Mouse (Mus musculus) forebrain, embryonic 10.5 days (tissue): ENCODE measurements around the gene Fam57a. TPM values are rescaled to one million over a fixed set of nuclear protein-coding genes. Genes with fewer than 3 reads are reported as not detected.
"Not testable (repeated sequence)": the region's sequence is repeated elsewhere in the genome, so short reads cannot be mapped to it uniquely, and the experiment has no call there.

Experiments
- DNase-seq: peaks from one replicate; pipeline ENCODE4 v3.0.0-alpha.2; 2017; ENCODE audit warnings: low spot score; ENCODE audit errors: extremely low spot score
- H3K27ac ChIP-seq: fragments of 300-500 bp; sonication (generic); 2 replicates; pipeline ENCODE4 v1.5.1; 2016; ENCODE audit warnings: mild to moderate bottlenecking
- H3K27me3 ChIP-seq: fragments of 300-500 bp; sonication (generic); 2 replicates; pipeline ENCODE4 v1.6.1; 2016; ENCODE audit warnings: mild to moderate bottlenecking; ENCODE audit not compliant: poor library complexity, severe bottlenecking
- H3K36me3 ChIP-seq: fragments of 300-500 bp; sonication (generic); replicated peaks from 2 replicates; pipeline ENCODE4 v1.6.1; 2016; ENCODE audit warnings: mild to moderate bottlenecking, moderate library complexity
- H3K4me1 ChIP-seq: fragments of 300-500 bp; sonication (generic); 2 replicates; pipeline ENCODE4 v1.6.1; 2016
- H3K4me3 ChIP-seq: fragments of 300-500 bp; sonication (generic); 2 replicates; pipeline ENCODE4 v1.5.1; 2016; ENCODE audit warnings: mild to moderate bottlenecking, moderate library complexity
- H3K9me3 ChIP-seq: fragments of 300-500 bp; sonication (generic); 2 replicates; pipeline ENCODE4 v1.6.1; 2016; ENCODE audit warnings: mild to moderate bottlenecking, moderate library complexity
- WGBS: fragments of 180-500 bp; shearing (Covaris S2); methylation state at CpG from one replicate; pipeline ENCODE4 v1.1.7; 2016; 5-methylcytosine and 5-hydroxymethylcytosine counted together
- polyA plus RNA-seq: library from polyadenylated mRNA; unstranded; fragments of >200 nt; fragmentation: Nextera tagmentation; extraction: Ambion mirVana; gene quantifications from 2 replicates; pipeline ENCODE4 v1.2.1, GENCODE M21; 2016

The Fam57a gene
- polyA plus RNA-seq, 1 experiment from 2014 or later: 30.9 TPM

- Histone ChIP-seq H3K36me3 (no peaks in the 10 kb centered on the region), H3K9me3 (no peaks in the 10 kb centered on the region), H3K27ac (no peak overlapping the region), H3K4me1 (peaks cover 21% of the 10 kb centered on the region), H3K27me3 (peaks cover 15% of the 10 kb centered on the region), H3K4me3 (no peak overlapping the region)
- WGBS: 58% methylated on average over 8 of the region's 8 CpGs
- DNase-seq: no peak
These were observed 17.6 kb downstream of the Fam57a start for GRCm38 (mm10) chr11:76196977-76197469.

GRCm38 (mm10) chr11:76201761-76202674 lies 22.5 kb downstream of the Fam57a start:
- H3K27me3 ChIP-seq: peaks cover 22% of the 10 kb centered on the region
- H3K27ac ChIP-seq: peak overlapping the region; percentile 93
- peak; percentile 79 for DNase-seq
- peaks cover 22% of the 10 kb centered on the region for H3K36me3 ChIP-seq
- no peaks in the 10 kb centered on the region for H3K9me3 ChIP-seq
- WGBS: under 1% methylated on average over 85 of the region's 90 CpGs
- H3K4me1 ChIP-seq: peaks cover 29% of the 10 kb centered on the region
- peak overlapping the region; percentile 93 for H3K4me3 ChIP-seq

- WGBS: 88% methylated on average over 5 of the region's 5 CpGs
- Histone ChIP-seq H3K9me3 (no peaks in the 10 kb centered on the region), H3K4me1 (peaks cover 18% of the 10 kb centered on the region), H3K4me3 (no peak overlapping the region), H3K27me3 (peaks cover 7% of the 10 kb centered on the region; the same call in 1 of the 2 replicates), H3K27ac (no peak overlapping the region), H3K36me3 (peaks cover 70% of the 10 kb centered on the region)
- DNase-seq: no peak
These were observed 27.3 kb downstream of the Fam57a start for GRCm38 (mm10) chr11:76206793-76207192.

- Histone ChIP-seq H3K4me3 (no peak overlapping the region), H3K4me1 (peaks cover 8% of the 10 kb centered on the region), H3K36me3 (peaks cover 100% of the 10 kb centered on the region), H3K27ac (no peak overlapping the region), H3K27me3 (no peaks in the 10 kb centered on the region), H3K9me3 (no peaks in the 10 kb centered on the region)
- WGBS: 95% methylated on average over 13 of the region's 13 CpGs
- no peak for DNase-seq
These were observed 30.9 kb downstream of the Fam57a start for GRCm38 (mm10) chr11:76210228-76210985.

- H3K36me3 ChIP-seq: peaks cover 95% of the 10 kb centered on the region
- WGBS: 96% methylated on average over 5 of the region's 6 CpGs
These were observed 32.1 kb downstream of the Fam57a start for GRCm38 (mm10) chr11:76211595-76211994.

GRCm38 (mm10) chr11:76213841-76214240 lies 34.4 kb downstream of the Fam57a start:
- Histone ChIP-seq H3K36me3 (peaks cover 74% of the 10 kb centered on the region), H3K27me3 (no peaks in the 10 kb centered on the region), H3K4me1 (peaks cover 32% of the 10 kb centered on the region), H3K4me3 (no peak overlapping the region), H3K27ac (no peak overlapping the region), H3K9me3 (no peaks in the 10 kb centered on the region)
- no peak for DNase-seq
- 48% methylated on average over 5 of the region's 5 CpGs for WGBS

More at GRCm38 (mm10) chr11:76211595-76211994, 32.1 kb downstream of the Fam57a start:
- H3K27me3 ChIP-seq, H3K27ac ChIP-seq, DNase-seq, H3K4me3 ChIP-seq, H3K9me3 ChIP-seq: not testable (repeated sequence)
- H3K4me1 ChIP-seq: peaks cover 19% of the 10 kb centered on the region

- WGBS: 96% methylated on average over 2 of the region's 2 CpGs
- Histone ChIP-seq H3K4me3 (no peak overlapping the region), H3K27me3 (no peaks in the 10 kb centered on the region), H3K36me3 (peaks cover 73% of the 10 kb centered on the region), H3K27ac (no peak overlapping the region), H3K4me1 (peaks cover 32% of the 10 kb centered on the region), H3K9me3 (no peaks in the 10 kb centered on the region)
- DNase-seq: no peak
These were observed 35.5 kb downstream of the Fam57a start for GRCm38 (mm10) chr11:76215011-76215410.

GRCm38 (mm10) chr11:76216049-76216540 lies 36.6 kb downstream of the Fam57a start:
- H3K36me3 ChIP-seq: peaks cover 71% of the 10 kb centered on the region
- peaks cover 32% of the 10 kb centered on the region for H3K4me1 ChIP-seq
- peak overlapping the region; percentile 99 for H3K27ac ChIP-seq
- WGBS: 96% methylated on average over 5 of the region's 5 CpGs
- no peak for DNase-seq
- H3K27me3 ChIP-seq: no peaks in the 10 kb centered on the region
- no peaks in the 10 kb centered on the region for H3K9me3 ChIP-seq
- peak overlapping the region; percentile 91 for H3K4me3 ChIP-seq

GRCm38 (mm10) chr11:76216681-76217389 lies 37.4 kb downstream of the Fam57a start:
- peak overlapping the region; percentile 99 for H3K27ac ChIP-seq
- H3K27me3 ChIP-seq: no peaks in the 10 kb centered on the region
- peaks cover 32% of the 10 kb centered on the region for H3K4me1 ChIP-seq
- H3K9me3 ChIP-seq: no peaks in the 10 kb centered on the region
- 6% methylated on average over 33 of the region's 33 CpGs for WGBS
- DNase-seq: peak; percentile 52
- H3K36me3 ChIP-seq: peaks cover 71% of the 10 kb centered on the region
- peak overlapping the region; percentile 91 for H3K4me3 ChIP-seq

- Histone ChIP-seq H3K27ac (peak within 1 kb of the TSS; percentile 99), H3K27me3 (no peaks in the 10 kb centered on the region), H3K9me3 (no peaks in the 10 kb centered on the region), H3K4me3 (peak within 1 kb of the TSS; percentile 91), H3K36me3 (peaks cover 71% of the 10 kb centered on the region), H3K4me1 (peaks cover 32% of the 10 kb centered on the region)
- peak; percentile 97 for DNase-seq
- under 1% methylated on average over 35 of the region's 35 CpGs for WGBS
These were observed 37.9 kb downstream of the Fam57a start, which contains the start of the genes Dbil5 and Gemin4 for GRCm38 (mm10) chr11:76217390-76217800. TSS of gene Dbil5 (plus strand) at chr11:76217608. TSS of gene Gemin4 (minus strand) at chr11:76217664.

GRCm38 (mm10) chr11:76224631-76225030 lies 45.2 kb downstream of the Fam57a start:
- Histone ChIP-seq H3K36me3 (peaks cover 79% of the 10 kb centered on the region), H3K27ac (no peak overlapping the region), H3K4me3 (no peak overlapping the region), H3K9me3 (no peaks in the 10 kb centered on the region), H3K4me1 (no peaks in the 10 kb centered on the region), H3K27me3 (no peaks in the 10 kb centered on the region)
- 90% methylated on average over 5 of the region's 5 CpGs for WGBS
- no peak for DNase-seq

GRCm38 (mm10) chr11:76225051-76225450 lies 45.6 kb downstream of the Fam57a start:
- Histone ChIP-seq H3K4me3 (no peak overlapping the region), H3K27ac (no peak overlapping the region), H3K4me1 (no peaks in the 10 kb centered on the region), H3K36me3 (peaks cover 77% of the 10 kb centered on the region), H3K9me3 (no peaks in the 10 kb centered on the region), H3K27me3 (no peaks in the 10 kb centered on the region)
- DNase-seq: no peak
